Mouse (Mus musculus) layer of hippocampus, postnatal 10 days (tissue): ENCODE data around the gene Ackr3. TPM values are rescaled to one million over a fixed set of nuclear protein-coding genes. Genes with fewer than 3 reads are reported as not detected.

ENCODE experiments used
- DNase-seq, 2 experiments: peaks; one replicate each; pipeline ENCODE4 v3.0.0; 2021; ENCODE audit warnings: low spot score in 2 of 2
- total RNA-seq, 2 experiments: library from RNA; stranded (reverse); gene quantifications; 2 replicates each; pipeline ENCODE4 v1.2.3; 2021

Gene Ackr3
- total RNA-seq, 2 experiments from 2014 or later = 8.4 to 8.5 TPM

DNA sequence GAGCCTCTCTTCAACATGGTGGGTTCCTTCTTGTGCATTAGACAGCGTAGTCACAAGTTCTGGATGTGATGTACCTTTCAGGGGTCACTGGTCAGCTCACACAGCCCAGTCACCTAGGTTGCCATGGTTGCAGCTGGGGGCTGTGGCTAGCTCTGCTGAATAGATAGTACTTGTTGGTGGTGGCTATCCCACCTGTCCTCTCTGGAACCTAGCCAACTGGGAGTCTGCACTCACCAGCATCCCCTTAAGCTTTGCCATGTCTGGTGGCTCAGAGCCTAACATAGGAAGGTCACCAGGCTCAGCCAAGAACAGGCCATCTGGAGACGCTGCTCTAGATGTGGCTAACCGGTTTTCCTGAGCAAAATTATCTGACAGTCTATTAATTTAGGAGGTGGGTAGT lies 47.4 kb downstream of the Ackr3 start:
- no peak for DNase-seq

DNA sequence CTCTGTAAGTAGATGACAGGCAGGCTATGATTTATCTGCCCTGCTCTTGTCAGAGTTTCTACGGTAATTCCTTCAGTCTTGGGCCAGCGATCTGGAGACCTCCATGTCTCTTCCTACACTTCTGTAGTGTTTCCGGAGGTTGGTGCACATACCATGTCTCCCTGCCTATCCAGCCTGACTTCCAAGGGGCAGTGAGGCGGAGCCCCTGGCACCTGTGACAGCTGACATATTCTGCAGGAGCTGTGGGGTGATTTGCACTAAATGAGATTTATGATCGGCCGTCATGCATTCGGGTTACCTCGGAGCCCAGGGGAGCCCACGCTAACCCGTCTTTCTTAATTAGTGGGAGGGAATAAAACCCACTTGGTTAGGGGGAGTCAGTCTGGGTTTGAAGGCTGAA lies 49.7 kb downstream of the Ackr3 start:
- no peak for DNase-seq

DNA sequence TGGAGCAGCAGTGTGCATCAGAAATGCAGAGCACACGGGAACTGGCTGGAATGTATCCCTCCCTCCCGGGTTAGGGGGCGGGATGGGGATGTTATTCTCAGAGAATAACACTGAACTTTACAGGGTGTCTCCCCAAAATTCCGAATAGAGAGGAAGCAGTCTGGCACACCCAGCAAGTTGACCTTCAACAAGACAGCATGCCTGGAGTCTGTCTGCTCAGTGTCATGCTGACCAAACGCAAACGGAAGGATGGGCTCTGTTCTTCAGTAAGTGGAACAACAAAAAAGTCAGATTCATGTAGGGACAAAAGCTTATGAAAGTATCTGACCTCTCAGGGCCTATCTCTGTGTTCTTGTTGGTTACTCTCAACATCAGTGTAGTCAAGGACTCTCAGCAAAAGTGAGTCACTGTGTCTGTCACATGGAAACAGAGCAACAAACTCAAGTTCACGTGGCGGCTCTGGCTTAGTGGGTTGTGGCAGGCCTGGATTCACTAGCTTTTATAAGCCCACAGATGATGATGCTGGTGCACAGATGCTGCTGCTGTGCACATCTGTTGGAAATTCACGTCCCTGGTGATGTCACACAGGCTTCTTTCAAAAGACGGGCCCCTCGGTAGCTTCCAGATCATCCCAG lies 54.6 kb downstream of the Ackr3 start:
- DNase-seq = no peak

DNA sequence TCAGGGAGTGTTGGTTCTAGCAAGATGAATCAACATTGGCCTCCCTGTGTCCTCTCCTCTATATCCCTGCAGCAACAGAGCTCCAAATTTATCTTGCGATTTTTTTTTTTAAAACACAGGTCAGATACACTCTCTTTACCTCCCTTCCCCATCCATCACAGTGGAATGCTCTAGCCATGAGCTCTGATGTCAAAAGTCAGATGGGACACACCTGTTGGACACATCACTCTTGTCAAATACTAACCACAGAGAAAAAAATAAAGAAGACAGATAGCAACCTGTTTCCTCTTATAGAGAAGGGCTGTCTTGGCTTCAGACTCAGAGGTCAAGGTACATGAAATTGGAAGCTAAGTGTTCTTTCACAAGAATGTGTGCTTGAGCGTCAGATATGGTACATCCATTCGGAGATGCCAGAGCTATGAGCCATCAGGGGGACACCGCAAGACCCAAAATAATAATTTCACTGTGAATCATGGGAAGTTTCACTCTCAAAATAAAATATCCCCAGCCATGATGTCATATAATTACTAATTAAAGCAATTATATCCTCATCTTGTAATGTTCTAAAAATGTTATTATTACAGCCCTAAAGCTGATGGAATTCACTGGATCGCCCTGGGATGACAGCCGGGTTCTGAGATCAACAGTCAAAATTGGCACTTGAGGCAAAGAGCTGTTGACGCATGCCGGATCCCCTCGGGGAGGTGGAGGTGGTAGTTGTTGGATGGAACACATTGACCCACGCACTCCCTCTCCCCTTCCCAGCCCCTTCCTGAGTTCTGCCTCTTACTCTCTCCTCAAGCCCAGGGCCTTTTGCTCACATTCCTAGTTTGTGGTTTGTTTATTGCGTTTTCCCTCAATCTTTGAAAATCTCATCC lies 57.2 kb downstream of the Ackr3 start:
- DNase-seq = no peak

DNA sequence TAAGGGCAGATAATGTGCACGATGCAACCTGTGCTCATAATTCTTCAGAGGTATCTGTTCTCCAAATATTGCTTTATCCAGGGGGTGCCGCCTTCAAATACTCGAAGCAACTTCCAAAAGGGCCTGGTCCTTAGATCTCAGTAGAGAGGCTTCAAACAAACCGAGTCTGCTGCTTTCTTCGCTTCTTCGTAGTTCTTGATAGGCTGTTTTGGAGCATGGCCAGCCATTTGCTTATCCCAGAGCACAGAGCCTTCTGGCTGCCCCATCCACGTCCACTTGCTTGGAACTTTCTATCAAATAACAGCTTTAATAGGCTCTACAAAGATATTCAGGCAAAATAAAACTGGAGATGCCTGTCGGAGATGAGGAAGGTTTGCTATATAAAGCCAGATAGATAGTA lies 58.6 kb downstream of the Ackr3 start:
- no peak for DNase-seq

Other genes with a start within 250 kb of the Ackr3 start
- gene Asb18, start 189.3 kb upstream of the Ackr3 start, total RNA-seq = 1 to 10 TPM; 2.3 to 2.4 TPM
- gene Iqca, start 50.6 kb upstream of the Ackr3 start, total RNA-seq = 1 to 10 TPM; 1.1 to 2.2 TPM